13 mouse cellular contexts compared by ENCODE assay signal in the genomic region with DNA sequence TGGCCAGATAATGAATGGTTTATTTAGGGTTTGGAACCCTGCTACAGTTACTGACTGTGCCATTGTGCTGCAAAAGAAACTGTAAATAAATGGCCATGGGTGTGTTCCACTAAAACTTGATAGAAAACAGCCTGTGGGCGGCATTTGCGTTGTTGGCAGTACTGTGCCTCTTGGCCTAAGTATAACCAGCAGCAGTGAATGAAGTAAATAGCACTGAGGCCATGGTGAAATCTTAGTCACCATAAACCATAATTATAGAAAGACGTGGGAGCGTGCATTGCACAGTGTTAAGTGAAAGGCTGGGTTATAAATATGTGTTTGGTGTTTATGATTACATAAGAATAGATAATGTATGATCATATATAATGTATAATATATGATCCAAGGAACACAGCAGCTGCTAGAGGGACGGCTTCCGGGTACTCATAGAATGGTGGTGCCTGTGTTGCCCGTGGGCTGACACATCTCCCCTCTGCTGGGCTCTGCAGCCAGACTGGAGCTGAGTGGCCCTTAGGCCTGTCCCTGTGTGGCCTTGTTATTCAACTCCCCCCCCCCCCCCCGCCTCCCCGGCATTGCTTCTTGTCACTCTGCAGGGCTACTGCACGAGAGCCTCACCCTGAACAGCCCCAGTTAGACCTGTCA. TPM values are rescaled to one million over a fixed set of nuclear protein-coding genes. Genes with fewer than 3 reads are reported as not detected.
DNase-seq lines count a peak whose midpoint lies in the region; ATAC-seq and TF ChIP-seq lines count a peak whose summit lies in the region.
"Had no signal": no experiment of that assay in that cellular context is flagged by ENCODE, and none has a peak within 500 bp of the region (broad histone marks: within the 10 kb centered on the region; RNA-seq: fewer than 3 reads in every experiment).

No protein-coding gene starts in this region.

- H3K27me3 ChIP-seq in stomach, embryonic 16.5 days (ENCODE audit: control insufficient read depth, insufficient read depth, low read length), result no peaks in the 10 kb centered on the region
- H3K27me3 ChIP-seq in forebrain, embryonic 11.5 days (ENCODE audit: control insufficient read depth, insufficient read depth, low read length), result no peaks in the 10 kb centered on the region
- H3K27me3 ChIP-seq: neural tube, embryonic 15.5 days had no signal

- peak; percentile 53 for DNase-seq in gastrocnemius, adult 2 months
- no peak for DNase-seq in gastrocnemius, postnatal 10 days
- no peak for DNase-seq in layer of hippocampus, adult 2 months (ENCODE audit: low spot score in 2 of 2)
- DNase-seq in layer of hippocampus, adult 9-10 months (ENCODE audit: low spot score), result no peak
- peak; percentile 70 for DNase-seq in right cerebral cortex, adult 2 months (ENCODE audit: low spot score in 2 of 2)
- no peak for DNase-seq in right cerebral cortex, postnatal 4 days
- DNase-seq in forebrain, embryonic 11.5 days (ENCODE audit: low spot score), result no peak
- DNase-seq: kidney, postnatal 36 days; lung, postnatal 10 days had no signal

- no peak overlapping the region for H3K4me2 ChIP-seq in stomach, embryonic 16.5 days (ENCODE audit: low read depth, low read length)
- no peak overlapping the region for H3K4me2 ChIP-seq in forebrain, embryonic 11.5 days (ENCODE audit: low read depth, low read length, severe bottlenecking)
- H3K4me2 ChIP-seq: neural tube, embryonic 15.5 days had no signal

- H3K36me3 ChIP-seq in stomach, embryonic 16.5 days (ENCODE audit: control insufficient read depth, insufficient read depth, low read length), result no peaks in the 10 kb centered on the region
- no peaks in the 10 kb centered on the region for H3K36me3 ChIP-seq in forebrain, embryonic 11.5 days (ENCODE audit: control insufficient read depth, insufficient read depth, low read length)

- H3K9ac ChIP-seq in stomach, embryonic 16.5 days (ENCODE audit: low read length), result no peak overlapping the region; the same call in 1 of the 2 replicates
- H3K9ac ChIP-seq in forebrain, embryonic 11.5 days (ENCODE audit: low read length), result no peak overlapping the region
- H3K9ac ChIP-seq: neural tube, embryonic 15.5 days had no signal

- H3K4me3 ChIP-seq in gastrocnemius, adult 2 months, result peak overlapping the region; percentile 73
- no peak overlapping the region for H3K4me3 ChIP-seq in layer of hippocampus, adult 2 months
- no peak overlapping the region for H3K4me3 ChIP-seq in stomach, embryonic 16.5 days (replicated peaks; ENCODE audit: low read length)
- no peak overlapping the region for H3K4me3 ChIP-seq in forebrain, embryonic 11.5 days (ENCODE audit: low read depth, low read length)
- H3K4me3 ChIP-seq: neural tube, embryonic 15.5 days had no signal

- H3K9me3 ChIP-seq in stomach, embryonic 16.5 days (replicated peaks; ENCODE audit: control insufficient read depth, low read length), result no peaks in the 10 kb centered on the region
- no peaks in the 10 kb centered on the region for H3K9me3 ChIP-seq in forebrain, embryonic 11.5 days (ENCODE audit: control insufficient read depth, low read length)
- H3K9me3 ChIP-seq: neural tube, embryonic 15.5 days had no signal

- intact Hi-C loops in gastrocnemius, adult 2 months (cut with DNase I), result no loop called here

- ATAC-seq in stomach, embryonic 16.5 days (ENCODE audit: insufficient read depth, low FRiP score), result peak; percentile 45; the same call in 1 of the 2 replicates
- no peak for ATAC-seq in forebrain, embryonic 11.5 days (replicated peaks; ENCODE audit: low FRiP score)

- H3K27ac ChIP-seq in gastrocnemius, adult 2 months, result peak overlapping the region; percentile 94
- peak overlapping the region; percentile 43; the same call in 1 of the 2 replicates for H3K27ac ChIP-seq in layer of hippocampus, adult 2 months
- no peak overlapping the region for H3K27ac ChIP-seq in stomach, embryonic 16.5 days (ENCODE audit: low read length)
- H3K27ac ChIP-seq in forebrain, embryonic 11.5 days (ENCODE audit: low read depth, low read length), result no peak overlapping the region
- H3K27ac ChIP-seq: neural tube, embryonic 15.5 days had no signal

- TF ChIP-seq CTCF in gastrocnemius, adult 2 months (IDR thresholded peaks at IDR 0.05), result no peak
- no peak for TF ChIP-seq CTCF in layer of hippocampus, adult 2 months (conservative IDR thresholded peaks at IDR 0.05)

- H3K4me1 ChIP-seq in stomach, embryonic 16.5 days (ENCODE audit: control insufficient read depth, insufficient read depth, low read length), result peaks cover 6% of the 10 kb centered on the region; the same call in 1 of the 2 replicates
- H3K4me1 ChIP-seq in forebrain, embryonic 11.5 days (replicated peaks; ENCODE audit: control insufficient read depth, insufficient read depth, low read length), result no peaks in the 10 kb centered on the region; the same call in 1 of the 2 replicates
- H3K4me1 ChIP-seq: neural tube, embryonic 15.5 days had no signal

- 60% methylated on average over 9 of the region's 10 CpGs for WGBS in stomach, embryonic 16.5 days
- WGBS in forebrain, embryonic 11.5 days, result 79% methylated on average over 10 of the region's 10 CpGs

RNA-seq across cellular contexts. Expression of a gene that starts 17.5 kb away (rescaled TPM):
- total RNA-seq in gastrocnemius, adult 2 months (2021), result 10 to 100 TPM; 26.4 to 58.3 TPM
- total RNA-seq in gastrocnemius, postnatal 10 days (2021), result 10 to 100 TPM; 26.9 TPM
- 10 to 100 TPM; 10.9 to 11.8 TPM for total RNA-seq in layer of hippocampus, adult 2 months (2021)
- polyA plus RNA-seq in stomach, embryonic 16.5 days (2015; fragmentation: Nextera tagmentation; extraction: Ambion mirVana), result 10.2 and 11.2 TPM in 2 replicates
- 12.5 and 12.8 TPM in 2 replicates for polyA plus RNA-seq in forebrain, embryonic 11.5 days (2014; fragmentation: Nextera tagmentation; extraction: Ambion mirVana)

RNA-seq across cellular contexts. Expression of a gene that starts 23.3 kb away (rescaled TPM):
- total RNA-seq in gastrocnemius, adult 2 months (2021), result 1 to 10 TPM in 1 of 2 experiments, under 1 TPM in 1; 0.47 to 1.1 TPM
- 1 to 10 TPM in 1 of 2 experiments, under 1 TPM in 1; 0.82 to 1.2 TPM for total RNA-seq in gastrocnemius, postnatal 10 days (2021)
- total RNA-seq in layer of hippocampus, adult 2 months (2021), result not detected
- 0.31 and 0.40 TPM in 2 replicates for polyA plus RNA-seq in stomach, embryonic 16.5 days (2015; fragmentation: Nextera tagmentation; extraction: Ambion mirVana)
- polyA plus RNA-seq in forebrain, embryonic 11.5 days (2014; fragmentation: Nextera tagmentation; extraction: Ambion mirVana), result not detected in 2 replicates
- polyA plus RNA-seq: heart, embryonic 16.5 days; limb, embryonic 11.5 days; neural tube, embryonic 15.5 days had no signal

RNA-seq across cellular contexts. Expression of a gene that starts 29.2 kb away (rescaled TPM):
- total RNA-seq in gastrocnemius, adult 2 months (2021), result 10 to 100 TPM; 15.9 to 17.0 TPM
- total RNA-seq in gastrocnemius, postnatal 10 days (2021), result 10 to 100 TPM; 30.9 to 39.2 TPM
- total RNA-seq in layer of hippocampus, adult 2 months (2021), result 10 to 100 TPM; 56.5 to 58.4 TPM
- 132 and 161 TPM in 2 replicates for polyA plus RNA-seq in stomach, embryonic 16.5 days (2015; fragmentation: Nextera tagmentation; extraction: Ambion mirVana)
- polyA plus RNA-seq in forebrain, embryonic 11.5 days (2014; fragmentation: Nextera tagmentation; extraction: Ambion mirVana), result 30.4 and 33.9 TPM in 2 replicates

RNA-seq across cellular contexts. Expression of a gene that starts 50.4 kb away (rescaled TPM):
- 10 to 100 TPM; 13.2 TPM for total RNA-seq in gastrocnemius, adult 2 months (2021)
- 10 to 100 TPM; 10.8 to 11.4 TPM for total RNA-seq in gastrocnemius, postnatal 10 days (2021)
- total RNA-seq in layer of hippocampus, adult 2 months (2021), result 10 to 100 TPM; 12.9 to 15.4 TPM
- polyA plus RNA-seq in stomach, embryonic 16.5 days (2015; fragmentation: Nextera tagmentation; extraction: Ambion mirVana), result 13.7 and 15.7 TPM in 2 replicates
- 5.9 and 8.2 TPM in 2 replicates for polyA plus RNA-seq in forebrain, embryonic 11.5 days (2014; fragmentation: Nextera tagmentation; extraction: Ambion mirVana)

RNA-seq across cellular contexts. Expression of a gene that starts 55.7 kb away (rescaled TPM):
- total RNA-seq in gastrocnemius, adult 2 months (2021), result 1 to 10 TPM in 1 of 2 experiments, under 1 TPM in 1; 0.95 to 3.0 TPM
- 1 to 10 TPM; 5.4 to 6.9 TPM for total RNA-seq in gastrocnemius, postnatal 10 days (2021)
- total RNA-seq in layer of hippocampus, adult 2 months (2021), result 1 to 10 TPM; 3.8 to 4.6 TPM
- 6.0 and 8.5 TPM in 2 replicates for polyA plus RNA-seq in stomach, embryonic 16.5 days (2015; fragmentation: Nextera tagmentation; extraction: Ambion mirVana)
- polyA plus RNA-seq in forebrain, embryonic 11.5 days (2014; fragmentation: Nextera tagmentation; extraction: Ambion mirVana), result 2.2 and 3.7 TPM in 2 replicates

Comparison
In these comparisons a context has a peak if more than half of its experiments do, and no peak if none do; other contexts are left out.
1. DNase-seq: peak in gastrocnemius, adult 2 months (single experiment) and right cerebral cortex, adult 2 months (2 of 2); none in gastrocnemius, postnatal 10 days (single experiment), layer of hippocampus, adult 2 months (0 of 2), layer of hippocampus, adult 9-10 months (single experiment), right cerebral cortex, postnatal 4 days (single experiment) and forebrain, embryonic 11.5 days (single experiment).
2. H3K27ac ChIP-seq: peak in gastrocnemius, adult 2 months (single experiment) and layer of hippocampus, adult 2 months (single experiment); none in stomach, embryonic 16.5 days (single experiment) and forebrain, embryonic 11.5 days (single experiment).